Mouse (Mus musculus) CD8-positive naive resting alpha-beta T cell, adult 57 days (primary cell): Measurements from ENCODE around the gene Rasl10a. TPM values are rescaled to one million over a fixed set of nuclear protein-coding genes. Genes with fewer than 3 reads are reported as not detected.

Experiments
- total RNA-seq: library from RNA; stranded (reverse); gene quantifications from one replicate; pipeline ENCODE4 v1.2.4, GENCODE M21; 2023

The Rasl10a gene
- total RNA-seq, result 0.49 TPM

GRCm38 (mm10) chr11:5057856-5058641 lies at the start of gene Rasl10a:
TSS of gene Rasl10a (plus strand) at chr11:5058128.

DNA sequence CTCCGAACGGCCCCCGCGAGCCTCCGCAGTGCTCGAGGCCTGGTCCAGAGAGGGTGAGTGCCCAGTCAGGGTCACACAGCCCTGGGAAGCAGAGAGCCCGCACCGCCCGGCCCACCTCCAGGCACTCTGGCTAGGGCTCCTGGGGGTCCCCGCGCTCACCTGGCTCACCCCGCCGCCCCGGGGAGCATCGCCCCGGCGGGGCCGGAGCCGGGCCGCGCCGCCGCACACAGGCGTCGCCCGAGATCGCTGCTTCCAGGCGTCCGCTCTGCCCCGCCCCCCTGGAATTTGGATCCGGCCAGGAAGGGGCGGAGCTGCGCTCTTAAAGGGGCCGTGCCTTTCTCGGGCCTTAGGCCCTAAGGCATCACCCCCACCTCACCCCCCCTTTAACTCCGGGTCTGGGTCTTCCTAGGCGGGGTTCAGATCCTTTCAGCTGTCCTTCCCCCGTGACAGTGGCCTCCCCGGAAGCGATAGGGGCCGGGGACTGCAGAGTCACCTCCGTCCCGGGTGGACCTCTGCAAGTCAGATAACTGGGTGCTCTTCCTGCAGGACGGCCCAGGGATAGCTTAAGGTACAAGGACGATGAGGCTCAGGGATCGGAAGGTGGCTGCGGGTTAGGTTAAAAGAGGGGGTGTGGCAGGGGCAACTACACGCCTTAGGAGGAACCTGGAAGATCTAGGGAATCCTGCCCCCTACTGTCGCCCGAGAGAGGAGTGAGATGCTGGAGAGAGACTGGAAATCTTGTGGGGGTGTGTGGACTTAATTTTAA lies 7.3 kb downstream of the Rasl10a start, which contains the start of gene Gas2l1:
TSS of gene Gas2l1 (minus strand) at position 272 of the 766 bp plus-strand sequence.

GRCm38 (mm10) chr11:5098736-5099542 lies 41.0 kb downstream of the Rasl10a start, which contains the start of the genes Rhbdd3 and Ewsr1:
TSS of gene Rhbdd3 (plus strand) at chr11:5098926.
TSS of gene Ewsr1 (minus strand) at chr11:5099266.

Other genes starting within 250 kb of the Rasl10a start
- gene Nf2, start 208.6 kb upstream of the Rasl10a start, total RNA-seq, result 42.0 TPM
- 24.9 TPM for gene Nipsnap1, start 184.2 kb upstream of the Rasl10a start, total RNA-seq
- gene Thoc5, start 162.8 kb upstream of the Rasl10a start, total RNA-seq, result 39.2 TPM
- 3.0 TPM for gene Nefh, start 110.1 kb upstream of the Rasl10a start, total RNA-seq
- gene Ap1b1, start 71.3 kb upstream of the Rasl10a start, total RNA-seq, result 76.5 TPM
- 0.40 TPM for gene Gas2l1, start 7.2 kb downstream of the Rasl10a start, total RNA-seq
- gene Rhbdd3, start 40.8 kb downstream of the Rasl10a start, total RNA-seq, result 4.2 TPM
- 624 TPM for gene Ewsr1, start 41.1 kb downstream of the Rasl10a start, total RNA-seq
- gene Emid1, start 94.1 kb downstream of the Rasl10a start, total RNA-seq, result 7.7 TPM
- 35.5 TPM for gene Kremen1, start 203.4 kb downstream of the Rasl10a start, total RNA-seq